Mouse (Mus musculus): ENCODE data around the gene Dnah2.

GRCm38 (mm10) chr11:69580572-69581146 is 31.7 kb upstream of the Dnah2 start:
- TF ChIP-seq POLR2A (IDR thresholded peaks at IDR 0.05; ENCODE audit: control insufficient read depth in 1 of 2, insufficient read depth in 1 of 2, low read depth in 1 of 2, low read length in 2 of 2, poor library complexity in 1 of 2) (no peak), CTCF (IDR thresholded peaks at IDR 0.05 in 2 of 3, conservative IDR thresholded peaks at IDR 0.05 in 1 of 3; ENCODE audit: control insufficient read depth in 1 of 3, insufficient read depth in 1 of 3, low read depth in 2 of 3, low read length in 3 of 3, poor library complexity in 1 of 3, severe bottlenecking in 1 of 3) (no peak), GATA1 (IDR thresholded peaks at IDR 0.05; ENCODE audit: low read depth, low read length) (no peak), USF1 (IDR thresholded peaks at IDR 0.05; ENCODE audit: low read depth, low read length) (no peak), POLR2AphosphoS2 (IDR thresholded peaks at IDR 0.05; ENCODE audit: low read length) (peak; percentile 1; the same call in 1 of the 2 replicates), HCFC1 (IDR thresholded peaks at IDR 0.05; ENCODE audit: low read depth, low read length) (no peak), KAT2A (conservative IDR thresholded peaks at IDR 0.05; ENCODE audit: low read depth, low read length) (no peak), EP300 (IDR thresholded peaks at IDR 0.05; ENCODE audit: low read depth in 1 of 2, low read length in 2 of 2) (0 out of 4 replicates have a peak, but pooled peaks of 1 of the 2 experiments have one; percentile 35), MAZ (IDR thresholded peaks at IDR 0.05; ENCODE audit: low read depth, low read length) (no peak; the same call in 1 of the 2 replicates), UBTF (IDR thresholded peaks at IDR 0.05; ENCODE audit: borderline replicate concordance, insufficient read depth, low read depth, low read length) (no peak), TAL1 (IDR thresholded peaks at IDR 0.05; ENCODE audit: low read length) (no peak), TBP (IDR thresholded peaks at IDR 0.05; ENCODE audit: low read depth, low read length) (no peak)

Data from MEL (cell line).